Mouse (Mus musculus): ENCODE measurements at regions not wholly inside any gene's neighbourhood (a gene's known extent, or its start where the extent isn't known, plus 50 kb on each side); places are given as distances from the start of the nearest gene placed in this dataset.

- no peak for DNase-seq (ENCODE audit: low spot score in 2 of 2)
Measured at GRCm38 (mm10) chr17:9723484-9723883, 54.0 kb upstream of the Pabpc6 start.

DNA sequence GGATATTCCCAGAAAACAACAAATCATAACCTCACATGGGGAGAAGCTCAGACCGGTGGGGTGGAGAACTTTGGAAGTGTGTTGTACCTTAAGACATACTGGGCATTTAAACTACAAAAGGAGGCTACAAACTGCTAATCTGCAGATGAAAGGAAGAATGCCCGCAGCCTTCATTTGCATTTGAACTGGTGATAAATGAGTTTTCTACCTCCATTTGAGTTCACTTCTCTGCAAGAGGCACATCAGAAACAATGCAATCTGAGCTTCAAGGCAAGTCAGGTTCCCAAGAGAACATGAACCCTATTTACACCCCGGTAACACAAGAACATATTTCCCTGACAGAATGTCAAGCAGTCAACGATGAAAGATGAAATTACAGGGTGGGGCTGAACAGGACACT, 53.2 kb upstream of the Pabpc6 start:
- no peak for DNase-seq (ENCODE audit: low spot score in 2 of 2)
